ENCODE assay signal across 9 mouse cellular contexts in genomic region chr11:102339195-102339594, GRCm38 (mm10). TPM values are rescaled to one million over a fixed set of nuclear protein-coding genes. Genes with fewer than 3 reads are reported as not detected.
DNase-seq lines count a peak whose midpoint lies in the region; ATAC-seq lines count a peak whose summit lies in the region.
"Had no signal": no experiment of that assay in that cellular context is flagged by ENCODE, and none has a peak within 500 bp of the region (broad histone marks: within the 10 kb centered on the region; RNA-seq: fewer than 3 reads in every experiment).

No protein-coding gene starts in this region.

- DNase-seq in embryonic facial prominence, embryonic 14.5 days (ENCODE audit: low spot score): peak; percentile 49
- DNase-seq in embryonic facial prominence, embryonic 10.5 days (ENCODE audit: low spot score): no peak
- no peak for DNase-seq in limb, embryonic 10.5 days (ENCODE audit: low spot score)
- peak; percentile 84 to 91 for DNase-seq in cerebellum, postnatal 25 days
- DNase-seq in lung, postnatal 10 days: peak; percentile 73
- no peak for DNase-seq in spleen, postnatal 4 days (ENCODE audit: low spot score in 2 of 2)
- DNase-seq in thymus, postnatal 0 days (ENCODE audit: low spot score): no peak

- no peak overlapping the region for H3K4me2 ChIP-seq in embryonic facial prominence, embryonic 14.5 days (ENCODE audit: low read depth, low read length)
- H3K4me2 ChIP-seq in limb, embryonic 15.5 days: no peak overlapping the region

- no peak overlapping the region for H3K27ac ChIP-seq in embryonic facial prominence, embryonic 14.5 days (replicated peaks; ENCODE audit: low read depth, low read length)
- no peak overlapping the region for H3K27ac ChIP-seq in embryonic facial prominence, embryonic 10.5 days (replicated peaks)
- no peak overlapping the region for H3K27ac ChIP-seq in limb, embryonic 15.5 days
- H3K27ac ChIP-seq in limb, embryonic 10.5 days: no peak overlapping the region
- H3K27ac ChIP-seq: left cerebral cortex, adult 2 months had no signal

- no peaks in the 10 kb centered on the region for H3K4me1 ChIP-seq in embryonic facial prominence, embryonic 14.5 days (ENCODE audit: control insufficient read depth, insufficient read depth, low read length)
- H3K4me1 ChIP-seq in embryonic facial prominence, embryonic 10.5 days: peaks cover 5% of the 10 kb centered on the region; the same call in 1 of the 2 replicates
- H3K4me1 ChIP-seq in limb, embryonic 15.5 days: peaks cover 7% of the 10 kb centered on the region; the same call in 1 of the 2 replicates
- peaks cover 6% of the 10 kb centered on the region; the same call in 1 of the 2 replicates for H3K4me1 ChIP-seq in limb, embryonic 10.5 days

- ATAC-seq in embryonic facial prominence, embryonic 14.5 days (ENCODE audit: low read depth): peak; percentile 22; the same call in 1 of the 2 replicates
- ATAC-seq in limb, embryonic 15.5 days (ENCODE audit: insufficient number of reproducible peaks, low FRiP score, low TSS enrichment, low read depth): peak; percentile 65; the same call in 1 of the 2 replicates

- H3K36me3 ChIP-seq in embryonic facial prominence, embryonic 14.5 days (ENCODE audit: control insufficient read depth, insufficient read depth, low read length): no peaks in the 10 kb centered on the region
- H3K36me3 ChIP-seq in embryonic facial prominence, embryonic 10.5 days (replicated peaks): no peaks in the 10 kb centered on the region
- no peaks in the 10 kb centered on the region for H3K36me3 ChIP-seq in limb, embryonic 15.5 days
- H3K36me3 ChIP-seq in limb, embryonic 10.5 days: no peaks in the 10 kb centered on the region

- H3K9me3 ChIP-seq in embryonic facial prominence, embryonic 14.5 days (ENCODE audit: control insufficient read depth, low read length): no peaks in the 10 kb centered on the region
- no peaks in the 10 kb centered on the region for H3K9me3 ChIP-seq in embryonic facial prominence, embryonic 10.5 days
- no peaks in the 10 kb centered on the region for H3K9me3 ChIP-seq in limb, embryonic 15.5 days
- H3K9me3 ChIP-seq in limb, embryonic 10.5 days (replicated peaks): no peaks in the 10 kb centered on the region

- no peak overlapping the region for H3K4me3 ChIP-seq in embryonic facial prominence, embryonic 14.5 days (ENCODE audit: low read depth, low read length)
- H3K4me3 ChIP-seq in embryonic facial prominence, embryonic 10.5 days: no peak overlapping the region
- no peak overlapping the region for H3K4me3 ChIP-seq in limb, embryonic 15.5 days
- H3K4me3 ChIP-seq in limb, embryonic 10.5 days: no peak overlapping the region
- H3K4me3 ChIP-seq: left cerebral cortex, adult 2 months had no signal

- H3K27me3 ChIP-seq in embryonic facial prominence, embryonic 14.5 days (replicated peaks; ENCODE audit: control insufficient read depth, insufficient read depth, low read length): no peaks in the 10 kb centered on the region
- H3K27me3 ChIP-seq in embryonic facial prominence, embryonic 10.5 days (replicated peaks; ENCODE audit: low read depth, poor library complexity, severe bottlenecking): no peaks in the 10 kb centered on the region; the same call in 1 of the 2 replicates
- no peaks in the 10 kb centered on the region for H3K27me3 ChIP-seq in limb, embryonic 15.5 days
- H3K27me3 ChIP-seq in limb, embryonic 10.5 days (ENCODE audit: low read depth, poor library complexity, severe bottlenecking): no peaks in the 10 kb centered on the region

- WGBS in embryonic facial prominence, embryonic 14.5 days: 66% methylated on average over 11 of the region's 11 CpGs
- WGBS in embryonic facial prominence, embryonic 10.5 days: 84% methylated on average over 11 of the region's 11 CpGs
- WGBS in limb, embryonic 15.5 days: 65% methylated on average over 11 of the region's 11 CpGs
- 83% methylated on average over 11 of the region's 11 CpGs for WGBS in limb, embryonic 10.5 days

- H3K9ac ChIP-seq in embryonic facial prominence, embryonic 14.5 days (ENCODE audit: low read depth, low read length): no peak overlapping the region
- no peak overlapping the region for H3K9ac ChIP-seq in limb, embryonic 15.5 days

RNA-seq across cellular contexts. Expression of gene Ubtf, which starts 19.7 kb away (rescaled TPM):
- 73.3 and 83.9 TPM in 2 replicates for polyA plus RNA-seq in embryonic facial prominence, embryonic 14.5 days (2014; fragmentation: Nextera tagmentation; extraction: Ambion mirVana)
- 94.2 and 96.3 TPM in 2 replicates for polyA plus RNA-seq in embryonic facial prominence, embryonic 10.5 days (2016; fragmentation: Nextera tagmentation; extraction: Ambion mirVana)
- polyA plus RNA-seq in limb, embryonic 15.5 days (2015; fragmentation: Nextera tagmentation; extraction: Ambion mirVana): 76.0 and 85.7 TPM in 2 replicates
- 102 and 108 TPM in 2 replicates for polyA plus RNA-seq in limb, embryonic 10.5 days (2016; fragmentation: Nextera tagmentation; extraction: Ambion mirVana)
- polyA plus RNA-seq in thymus, postnatal 0 days (2015; fragmentation: Nextera tagmentation; extraction: Ambion mirVana): 95.2 and 96.8 TPM in 2 replicates

RNA-seq across cellular contexts. Expression of gene Slc4a1, which starts 26.8 kb away (rescaled TPM):
- polyA plus RNA-seq in embryonic facial prominence, embryonic 14.5 days (2014; fragmentation: Nextera tagmentation; extraction: Ambion mirVana): 6.0 and 6.8 TPM in 2 replicates
- polyA plus RNA-seq in embryonic facial prominence, embryonic 10.5 days (2016; fragmentation: Nextera tagmentation; extraction: Ambion mirVana): 29.7 and 33.8 TPM in 2 replicates
- 5.9 and 10.4 TPM in 2 replicates for polyA plus RNA-seq in limb, embryonic 15.5 days (2015; fragmentation: Nextera tagmentation; extraction: Ambion mirVana)
- 34.5 and 37.2 TPM in 2 replicates for polyA plus RNA-seq in limb, embryonic 10.5 days (2016; fragmentation: Nextera tagmentation; extraction: Ambion mirVana)
- 0.48 and 0.53 TPM in 2 replicates for polyA plus RNA-seq in thymus, postnatal 0 days (2015; fragmentation: Nextera tagmentation; extraction: Ambion mirVana)

RNA-seq across cellular contexts. Expression of gene Atxn7l3, which starts 42.8 kb away (rescaled TPM):
- 19.5 and 20.8 TPM in 2 replicates for polyA plus RNA-seq in embryonic facial prominence, embryonic 14.5 days (2014; fragmentation: Nextera tagmentation; extraction: Ambion mirVana)
- polyA plus RNA-seq in embryonic facial prominence, embryonic 10.5 days (2016; fragmentation: Nextera tagmentation; extraction: Ambion mirVana): 15.6 and 18.2 TPM in 2 replicates
- polyA plus RNA-seq in limb, embryonic 15.5 days (2015; fragmentation: Nextera tagmentation; extraction: Ambion mirVana): 15.0 and 18.0 TPM in 2 replicates
- polyA plus RNA-seq in limb, embryonic 10.5 days (2016; fragmentation: Nextera tagmentation; extraction: Ambion mirVana): 16.6 and 20.1 TPM in 2 replicates
- polyA plus RNA-seq in thymus, postnatal 0 days (2015; fragmentation: Nextera tagmentation; extraction: Ambion mirVana): 13.1 and 15.4 TPM in 2 replicates

RNA-seq across cellular contexts. Expression of gene Rundc3a, which starts 54.0 kb away (rescaled TPM):
- 7.1 and 7.8 TPM in 2 replicates for polyA plus RNA-seq in embryonic facial prominence, embryonic 14.5 days (2014; fragmentation: Nextera tagmentation; extraction: Ambion mirVana)
- 10.0 and 11.9 TPM in 2 replicates for polyA plus RNA-seq in embryonic facial prominence, embryonic 10.5 days (2016; fragmentation: Nextera tagmentation; extraction: Ambion mirVana)
- polyA plus RNA-seq in limb, embryonic 15.5 days (2015; fragmentation: Nextera tagmentation; extraction: Ambion mirVana): 1.2 and 1.6 TPM in 2 replicates
- 1.2 and 1.3 TPM in 2 replicates for polyA plus RNA-seq in limb, embryonic 10.5 days (2016; fragmentation: Nextera tagmentation; extraction: Ambion mirVana)
- polyA plus RNA-seq in thymus, postnatal 0 days (2015; fragmentation: Nextera tagmentation; extraction: Ambion mirVana): 1.1 and 1.4 TPM in 2 replicates

RNA-seq across cellular contexts. Expression of gene Tmub2, which starts 54.5 kb away (rescaled TPM):
- 49.8 and 55.9 TPM in 2 replicates for polyA plus RNA-seq in embryonic facial prominence, embryonic 14.5 days (2014; fragmentation: Nextera tagmentation; extraction: Ambion mirVana)
- 45.2 and 46.2 TPM in 2 replicates for polyA plus RNA-seq in embryonic facial prominence, embryonic 10.5 days (2016; fragmentation: Nextera tagmentation; extraction: Ambion mirVana)
- 53.4 and 53.9 TPM in 2 replicates for polyA plus RNA-seq in limb, embryonic 15.5 days (2015; fragmentation: Nextera tagmentation; extraction: Ambion mirVana)
- polyA plus RNA-seq in limb, embryonic 10.5 days (2016; fragmentation: Nextera tagmentation; extraction: Ambion mirVana): 37.3 and 44.0 TPM in 2 replicates
- 41.1 and 45.1 TPM in 2 replicates for polyA plus RNA-seq in thymus, postnatal 0 days (2015; fragmentation: Nextera tagmentation; extraction: Ambion mirVana)

Comparison
In these comparisons a context has a peak if more than half of its experiments do, and no peak if none do; other contexts are left out.
1. DNase-seq: peak in embryonic facial prominence, embryonic 14.5 days (single experiment), cerebellum, postnatal 25 days (2 of 2) and lung, postnatal 10 days (single experiment); none in embryonic facial prominence, embryonic 10.5 days (single experiment), limb, embryonic 10.5 days (single experiment), spleen, postnatal 4 days (0 of 2) and thymus, postnatal 0 days (single experiment).